Mouse (Mus musculus) brain, embryonic 14.5 days (tissue): ENCODE data around the gene Gstp3.

Experiments
- CTCF ChIP-seq: fragments of 200-500 bp; IDR thresholded peaks from 2 replicates; pipeline ENCODE4 v1.5.1; 2012; ENCODE audit warnings: inconsistent platforms, mild to moderate bottlenecking, moderate library complexity, borderline replicate concordance; ENCODE audit not compliant: insufficient read depth, insufficient read length; ENCODE audit errors: extremely low read depth
- POLR2A ChIP-seq: fragments of 200-500 bp; IDR thresholded peaks from 2 replicates; pipeline ENCODE4 v1.6.1; 2012; ENCODE audit warnings: mild to moderate bottlenecking, inconsistent platforms, borderline replicate concordance; ENCODE audit not compliant: poor library complexity, insufficient read depth, insufficient read length, severe bottlenecking; ENCODE audit errors: extremely low read depth

- TF ChIP-seq CTCF (no peak), POLR2A (no peak)
Observed at GRCm38 (mm10) chr19:4097441-4097825, 38.1 kb upstream of the Gstp3 start.
